Mouse (Mus musculus) stomach, postnatal 0 days (tissue): Measurements from ENCODE around the gene Bcl9l.

Source experiments
- CTCF ChIP-seq: IDR thresholded peaks from 2 replicates; pipeline ENCODE4 v1.5.1; 2016; ENCODE audit warnings: antibody characterized with exemption, low read depth, mild to moderate bottlenecking, moderate library complexity
- EP300 ChIP-seq: optimal IDR thresholded peaks from 2 replicates; pipeline ENCODE3; 2016; ENCODE audit warnings: antibody characterized with exemption

DNA sequence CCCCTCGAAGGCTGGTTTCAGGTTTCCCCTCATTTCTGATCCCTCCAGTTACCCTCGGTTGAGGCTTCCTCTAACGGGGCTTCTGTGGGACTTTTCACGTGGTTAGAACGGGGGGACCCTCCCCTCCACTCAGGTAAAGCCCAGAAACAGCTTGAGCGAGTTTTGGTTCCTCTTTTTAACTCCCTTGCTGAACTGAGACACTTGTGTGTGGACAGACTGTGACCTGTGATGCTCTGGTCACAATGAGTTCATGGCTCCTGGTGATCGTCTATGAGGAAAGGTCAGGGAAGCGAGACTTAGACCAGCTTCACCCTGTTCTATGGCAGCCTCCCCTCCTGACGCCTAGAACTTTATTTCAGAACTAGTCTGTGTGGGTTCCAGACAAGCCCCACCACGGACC, 39.3 kb downstream of the Bcl9l start:
- TF ChIP-seq CTCF = no peak
- TF ChIP-seq EP300 = no peak
